Mouse (Mus musculus): Measurements from ENCODE around the gene Asb10. TPM values are rescaled to one million over a fixed set of nuclear protein-coding genes. Genes with fewer than 3 reads are reported as not detected.

Asb10 gene
- 0.36 and 0.59 TPM in 2 replicates for polyA plus RNA-seq (2015; fragmentation: Nextera tagmentation; extraction: Ambion mirVana)

GRCm38 (mm10) chr5:24540387-24541143, at the start of gene Asb10:
Gene Asb10, minus strand, starts transcription at chr5:24540978.
- peak within 1 kb of the TSS; percentile 45 for H3K4me2 ChIP-seq
- H3K4me3 ChIP-seq = peak within 1 kb of the TSS; percentile 6; the same call in 1 of the 2 replicates
- peak; percentile 62; the same call in 1 of the 2 replicates for ATAC-seq (ENCODE audit: borderline replicate concordance, extremely low read depth, low FRiP score, low TSS enrichment)
- 13% methylated on average over 14 of the region's 14 CpGs for WGBS
- 0 out of 2 replicates have a peak within 1 kb of the TSS, but pooled peaks have one; percentile 4 for H3K27ac ChIP-seq
- H3K9ac ChIP-seq = no peak within 1 kb of the TSS
- H3K4me1 ChIP-seq = peaks cover 16% of the 10 kb centered on the region
- no peaks in the 10 kb centered on the region for H3K9me3 ChIP-seq
- H3K27me3 ChIP-seq = peaks cover 8% of the 10 kb centered on the region
- H3K36me3 ChIP-seq = no peaks in the 10 kb centered on the region

- no peak overlapping the region for H3K4me2 ChIP-seq
- ATAC-seq (ENCODE audit: borderline replicate concordance, extremely low read depth, low FRiP score, low TSS enrichment) = no peak
- 91% methylated on average over 20 of the region's 20 CpGs for WGBS
- no peak overlapping the region for H3K27ac ChIP-seq
- no peaks in the 10 kb centered on the region for H3K9me3 ChIP-seq
- peaks cover 58% of the 10 kb centered on the region for H3K36me3 ChIP-seq
- H3K27me3 ChIP-seq = no peaks in the 10 kb centered on the region
- H3K9ac ChIP-seq = no peak overlapping the region
- H3K4me1 ChIP-seq = peaks cover 33% of the 10 kb centered on the region
- no peak overlapping the region for H3K4me3 ChIP-seq
Observed at GRCm38 (mm10) chr5:24589511-24590500, 49.0 kb upstream of the Asb10 start.

- Histone ChIP-seq H3K4me1 (peaks cover 33% of the 10 kb centered on the region), H3K4me3 (peak overlapping the region; percentile 92), H3K4me2 (peak overlapping the region; percentile 85), H3K27ac (no peak overlapping the region), H3K36me3 (peaks cover 34% of the 10 kb centered on the region), H3K9ac (peak overlapping the region; percentile 75), H3K9me3 (no peaks in the 10 kb centered on the region), H3K27me3 (no peaks in the 10 kb centered on the region)
- ATAC-seq (ENCODE audit: borderline replicate concordance, extremely low read depth, low FRiP score, low TSS enrichment) = no peak
- 10% methylated on average over 4 of the region's 4 CpGs for WGBS
Observed at GRCm38 (mm10) chr5:24587200-24587577, 46.4 kb upstream of the Asb10 start.

GRCm38 (mm10) chr5:24586547-24587199, 45.9 kb upstream of the Asb10 start, which contains the start of gene Chpf2:
Gene Chpf2, plus strand, starts transcription at chr5:24586741.
- peak; percentile 88 for ATAC-seq (ENCODE audit: borderline replicate concordance, extremely low read depth, low FRiP score, low TSS enrichment)
- Histone ChIP-seq H3K27me3 (no peaks in the 10 kb centered on the region), H3K4me2 (peak within 1 kb of the TSS; percentile 85), H3K36me3 (peaks cover 29% of the 10 kb centered on the region), H3K4me1 (peaks cover 28% of the 10 kb centered on the region), H3K9me3 (no peaks in the 10 kb centered on the region), H3K9ac (peak within 1 kb of the TSS; percentile 75), H3K27ac (peak within 1 kb of the TSS; percentile 47; the same call in 1 of the 2 replicates), H3K4me3 (peak within 1 kb of the TSS; percentile 92)
- WGBS = 0% methylated on average over 43 of the region's 43 CpGs

- Histone ChIP-seq H3K9ac (peak overlapping the region; percentile 75), H3K9me3 (no peaks in the 10 kb centered on the region), H3K4me2 (peak overlapping the region; percentile 85), H3K27me3 (no peaks in the 10 kb centered on the region), H3K4me3 (peak overlapping the region; percentile 92), H3K4me1 (peaks cover 22% of the 10 kb centered on the region), H3K27ac (no peak overlapping the region), H3K36me3 (peaks cover 23% of the 10 kb centered on the region)
- ATAC-seq (ENCODE audit: borderline replicate concordance, extremely low read depth, low FRiP score, low TSS enrichment) = no peak; the same call in 1 of the 2 replicates
- 11% methylated on average over 8 of the region's 8 CpGs for WGBS
Observed at GRCm38 (mm10) chr5:24586106-24586505, 45.3 kb upstream of the Asb10 start.

GRCm38 (mm10) chr5:24578109-24578963, 37.6 kb upstream of the Asb10 start:
- Histone ChIP-seq H3K27ac (peak overlapping the region; percentile 87), H3K27me3 (no peaks in the 10 kb centered on the region), H3K4me3 (peak overlapping the region; percentile 86), H3K9ac (peak overlapping the region; percentile 56), H3K4me1 (peaks cover 21% of the 10 kb centered on the region), H3K36me3 (peaks cover 20% of the 10 kb centered on the region), H3K4me2 (peak overlapping the region; percentile 79), H3K9me3 (no peaks in the 10 kb centered on the region)
- no peak for ATAC-seq (ENCODE audit: borderline replicate concordance, extremely low read depth, low FRiP score, low TSS enrichment)
- WGBS = 53% methylated on average over 6 of the region's 6 CpGs

GRCm38 (mm10) chr5:24577183-24577929, 36.6 kb upstream of the Asb10 start, which contains the start of gene Abcf2:
Gene Abcf2, minus strand, starts transcription at chr5:24577467.
- WGBS = under 1% methylated on average over 48 of the region's 48 CpGs
- peak within 1 kb of the TSS; percentile 82 for H3K9ac ChIP-seq
- H3K27ac ChIP-seq = peak within 1 kb of the TSS; percentile 87
- peak within 1 kb of the TSS; percentile 79 for H3K4me2 ChIP-seq
- no peaks in the 10 kb centered on the region for H3K9me3 ChIP-seq
- no peaks in the 10 kb centered on the region for H3K27me3 ChIP-seq
- H3K4me3 ChIP-seq = peak within 1 kb of the TSS; percentile 86
- H3K36me3 ChIP-seq = peaks cover 28% of the 10 kb centered on the region
- peak; percentile 96 for ATAC-seq (ENCODE audit: borderline replicate concordance, extremely low read depth, low FRiP score, low TSS enrichment)
- H3K4me1 ChIP-seq = peaks cover 21% of the 10 kb centered on the region

GRCm38 (mm10) chr5:24576801-24577182, 36.0 kb upstream of the Asb10 start:
- Histone ChIP-seq H3K4me2 (peak overlapping the region; percentile 79), H3K4me1 (peaks cover 21% of the 10 kb centered on the region), H3K9ac (peak overlapping the region; percentile 82), H3K4me3 (peak overlapping the region; percentile 86), H3K36me3 (peaks cover 34% of the 10 kb centered on the region), H3K27ac (peak overlapping the region; percentile 87), H3K9me3 (no peaks in the 10 kb centered on the region), H3K27me3 (no peaks in the 10 kb centered on the region)
- 0% methylated on average over 32 of the region's 32 CpGs for WGBS
- peak; percentile 28 for ATAC-seq (ENCODE audit: borderline replicate concordance, extremely low read depth, low FRiP score, low TSS enrichment)

- Histone ChIP-seq H3K27me3 (no peaks in the 10 kb centered on the region), H3K9me3 (no peaks in the 10 kb centered on the region), H3K27ac (no peak overlapping the region), H3K4me2 (peak overlapping the region; percentile 79), H3K4me1 (peaks cover 21% of the 10 kb centered on the region), H3K4me3 (peak overlapping the region; percentile 86), H3K9ac (peak overlapping the region; percentile 82; the same call in 1 of the 2 replicates), H3K36me3 (peaks cover 43% of the 10 kb centered on the region)
- no peak for ATAC-seq (ENCODE audit: borderline replicate concordance, extremely low read depth, low FRiP score, low TSS enrichment)
- WGBS = 81% methylated on average over 1 of the region's 1 CpGs
Observed at GRCm38 (mm10) chr5:24575948-24576347, 35.2 kb upstream of the Asb10 start.

- no peak for ATAC-seq (ENCODE audit: borderline replicate concordance, extremely low read depth, low FRiP score, low TSS enrichment)
- WGBS = 64% methylated on average over 2 of the region's 2 CpGs
Observed at GRCm38 (mm10) chr5:24556709-24557108, 15.9 kb upstream of the Asb10 start, which contains the start of gene 4931409K22Rik. Gene 4931409K22Rik, minus strand, starts transcription at chr5:24556809.

More at GRCm38 (mm10) chr5:24556709-24557108, 15.9 kb upstream of the Asb10 start, which contains the start of gene 4931409K22Rik:
- no peaks in the 10 kb centered on the region for H3K4me1 ChIP-seq
- H3K4me2 ChIP-seq = no peak within 1 kb of the TSS
- no peak within 1 kb of the TSS for H3K27ac ChIP-seq
- H3K9ac ChIP-seq = no peak within 1 kb of the TSS
- no peak within 1 kb of the TSS for H3K4me3 ChIP-seq
- no peaks in the 10 kb centered on the region for H3K36me3 ChIP-seq
- no peaks in the 10 kb centered on the region for H3K27me3 ChIP-seq
- no peaks in the 10 kb centered on the region for H3K9me3 ChIP-seq

Data from lung, embryonic 15.5 days (tissue).